Mouse (Mus musculus) brain, embryonic 14.5 days (tissue): ENCODE measurements around the gene Cmip.

Experiments
- CTCF ChIP-seq: fragments of 200-500 bp; IDR thresholded peaks from 2 replicates; pipeline ENCODE4 v1.5.1; 2012; ENCODE audit warnings: inconsistent platforms, mild to moderate bottlenecking, moderate library complexity, borderline replicate concordance; ENCODE audit not compliant: insufficient read depth, insufficient read length; ENCODE audit errors: extremely low read depth
- POLR2A ChIP-seq: fragments of 200-500 bp; IDR thresholded peaks from 2 replicates; pipeline ENCODE4 v1.6.1; 2012; ENCODE audit warnings: mild to moderate bottlenecking, inconsistent platforms, borderline replicate concordance; ENCODE audit not compliant: poor library complexity, insufficient read depth, insufficient read length, severe bottlenecking; ENCODE audit errors: extremely low read depth

DNA sequence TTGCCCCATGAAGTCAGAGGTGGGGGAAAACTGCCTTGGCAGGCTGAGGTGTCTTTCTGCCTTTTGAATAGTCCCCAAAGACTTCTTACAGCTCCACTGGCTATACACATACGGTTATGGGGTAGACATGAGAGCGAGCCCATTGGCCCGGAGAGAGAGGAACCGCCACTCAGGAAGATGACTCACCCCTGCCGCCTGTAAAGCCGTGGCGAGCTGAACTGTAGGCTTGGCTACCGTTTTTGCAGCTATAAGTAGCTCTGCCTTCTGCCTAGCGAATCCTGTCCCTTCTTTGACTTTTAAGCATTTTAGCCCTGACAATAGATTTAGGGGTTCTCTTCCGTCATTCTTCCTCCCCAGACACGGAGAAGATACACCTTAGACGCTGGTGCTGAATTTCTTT lies 47.7 kb upstream of the Cmip start:
- TF ChIP-seq POLR2A (no peak), CTCF (no peak)
